Mouse (Mus musculus): ENCODE measurements around the gene Ier5.

DNA sequence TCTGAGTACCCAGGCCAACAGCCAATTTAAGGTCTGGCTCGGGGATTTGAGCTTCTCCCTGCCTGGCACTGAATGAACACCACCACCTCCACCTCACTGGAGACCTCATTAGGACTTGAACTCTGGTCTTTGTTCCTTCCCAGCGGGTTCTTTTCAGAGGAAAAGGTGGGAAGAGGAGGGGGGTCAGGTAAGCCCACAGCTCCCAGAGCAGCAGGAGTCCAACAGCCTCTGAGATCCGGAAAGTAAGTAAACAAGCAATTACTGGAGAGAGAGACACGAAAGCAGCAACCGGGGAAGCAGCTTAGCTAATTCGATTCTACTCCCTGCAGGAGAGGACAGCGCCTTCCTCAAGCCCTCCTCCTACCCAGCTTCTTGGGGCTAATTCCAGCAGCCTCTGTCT is 13.0 kb downstream of the Ier5 start:
- TF ChIP-seq CTCF (IDR thresholded peaks at IDR 0.05; ENCODE audit: low read depth, low read length) (no peak), GATA1 (IDR thresholded peaks at IDR 0.05; ENCODE audit: borderline replicate concordance, low read length) (no peak), TAL1 (conservative IDR thresholded peaks at IDR 0.05; ENCODE audit: low read depth, low read length) (no peak), GATA2 (IDR thresholded peaks at IDR 0.05; ENCODE audit: borderline replicate concordance, low read depth, low read length) (no peak)
